Mouse (Mus musculus) erythroblast, embryonic 14.5 days (primary cell): Measurements from ENCODE around the gene Ncbp3.

Experiments
- GATA1 ChIP-seq: IDR thresholded peaks from 2 replicates; pipeline ENCODE4 v1.6.1; 2012; ENCODE audit warnings: low read length, inconsistent platforms, mixed read lengths
- TAL1 ChIP-seq: IDR thresholded peaks from 3 replicates; pipeline ENCODE4 v1.6.1; 2012; ENCODE audit warnings: low read length, inconsistent platforms, mixed read lengths

- TF ChIP-seq GATA1, result no peak
- TF ChIP-seq TAL1, result no peak
Measured at GRCm38 (mm10) chr11:73085391-73085790, 37.8 kb downstream of the Ncbp3 start.
